Mouse (Mus musculus): Measurements from ENCODE around the gene Dtd2.

DNA sequence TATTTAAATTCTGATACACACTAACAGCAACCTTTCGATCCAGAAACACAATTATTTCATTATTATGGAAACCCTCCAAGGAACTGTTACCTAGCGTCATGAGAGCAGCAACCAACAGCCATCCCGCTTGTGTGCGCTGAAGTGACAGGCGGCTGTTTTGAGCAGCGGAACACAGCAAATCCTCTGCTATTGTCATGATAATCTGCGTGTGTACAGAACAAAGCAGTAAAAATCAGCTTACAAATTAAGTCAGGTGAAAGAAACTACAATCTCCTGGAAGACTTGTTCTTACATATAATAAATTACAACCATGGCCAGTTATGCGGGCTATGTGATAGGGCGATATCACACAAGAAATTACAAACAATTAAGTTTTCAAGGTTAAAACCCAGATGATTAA lies 61.0 kb downstream of the Dtd2 start:
- TF ChIP-seq CTCF (IDR thresholded peaks at IDR 0.05; ENCODE audit: low read depth, low read length), result no peak
- TF ChIP-seq POLR2A (IDR thresholded peaks at IDR 0.05; ENCODE audit: borderline replicate concordance, low read depth, low read length), result no peak
